In genomic region chr1:172410806-172411205, GRCm38 (mm10) we compare ENCODE assay signal across 8 mouse cellular contexts. TPM values are rescaled to one million over a fixed set of nuclear protein-coding genes. Genes with fewer than 3 reads are reported as not detected.
A peak's percentile ranks its signal among the peaks of the same experiment; 100 is the strongest.
DNase-seq lines count a peak whose midpoint lies in the region; ATAC-seq and TF ChIP-seq lines count a peak whose summit lies in the region.

No protein-coding gene starts in this region.

- H3K9ac ChIP-seq in midbrain, embryonic 16.5 days (ENCODE audit: low read depth, low read length) = no peak overlapping the region
- no peak overlapping the region for H3K9ac ChIP-seq in limb, embryonic 14.5 days (ENCODE audit: low read depth, low read length, severe bottlenecking)

- TF ChIP-seq POLR2A in limb, embryonic 14.5 days (IDR thresholded peaks at IDR 0.05; ENCODE audit: borderline replicate concordance, extremely low read depth, insufficient read depth, insufficient read length) = no peak

- peak; percentile 60 for DNase-seq in midbrain, embryonic 10.5 days (ENCODE audit: low spot score)
- DNase-seq in T-cell, adult 2 months (ENCODE audit: low spot score) = peak; percentile 39
- DNase-seq in embryo, embryonic 10 days (ENCODE audit: low spot score) = peak; percentile 78
- DNase-seq in limb, embryonic 14.5 days (ENCODE audit: low spot score) = peak; percentile 43
- peak; percentile 61 to 72 for DNase-seq in right cerebral cortex, adult 2 months (ENCODE audit: low spot score in 2 of 2)

- H3K4me1 ChIP-seq in midbrain, embryonic 10.5 days = peaks cover 8% of the 10 kb centered on the region
- no peaks in the 10 kb centered on the region for H3K4me1 ChIP-seq in midbrain, embryonic 16.5 days (ENCODE audit: control insufficient read depth, insufficient read depth, low read length)
- no peaks in the 10 kb centered on the region for H3K4me1 ChIP-seq in limb, embryonic 14.5 days (ENCODE audit: control insufficient read depth, insufficient read depth, low read length)

- ATAC-seq in midbrain, embryonic 16.5 days = no peak
- ATAC-seq in hematopoietic stem cell, adult 5-6 weeks (replicated peaks in 1 of 2; ENCODE audit: insufficient read depth in 1 of 2, low FRiP score in 2 of 2, low TSS enrichment in 1 of 2, low read depth in 1 of 2, poor library complexity in 2 of 2, severe bottlenecking in 2 of 2) = peak; percentile 63 to 69; a peak in 3 of 4 replicates
- no peak for ATAC-seq in limb, embryonic 14.5 days (ENCODE audit: low FRiP score, low read depth)
- no peak for ATAC-seq in erythroid progenitor cell, adult 5-6 weeks (replicated peaks; ENCODE audit: low FRiP score, poor library complexity, severe bottlenecking)

- peaks cover 8% of the 10 kb centered on the region for H3K27me3 ChIP-seq in midbrain, embryonic 10.5 days (ENCODE audit: low read depth, poor library complexity, severe bottlenecking)
- H3K27me3 ChIP-seq in midbrain, embryonic 16.5 days (ENCODE audit: control insufficient read depth, insufficient read depth, low read depth, low read length) = no peaks in the 10 kb centered on the region; the same call in 1 of the 2 replicates
- no peaks in the 10 kb centered on the region for H3K27me3 ChIP-seq in limb, embryonic 14.5 days (ENCODE audit: control insufficient read depth, insufficient read depth, low read length)

- H3K4me3 ChIP-seq in midbrain, embryonic 10.5 days = no peak overlapping the region
- no peak overlapping the region for H3K4me3 ChIP-seq in midbrain, embryonic 16.5 days (ENCODE audit: low read depth, low read length)
- no peak overlapping the region for H3K4me3 ChIP-seq in limb, embryonic 14.5 days (replicated peaks; ENCODE audit: low read length)

- 9% methylated on average over 4 of the region's 4 CpGs for WGBS in midbrain, embryonic 10.5 days
- WGBS in midbrain, embryonic 16.5 days = 4% methylated on average over 4 of the region's 4 CpGs
- WGBS in limb, embryonic 14.5 days = 8% methylated on average over 4 of the region's 4 CpGs

- no peak overlapping the region for H3K4me2 ChIP-seq in midbrain, embryonic 16.5 days (ENCODE audit: low read length)
- H3K4me2 ChIP-seq in limb, embryonic 14.5 days (replicated peaks; ENCODE audit: low read depth, low read length, severe bottlenecking) = no peak overlapping the region

- H3K27ac ChIP-seq in midbrain, embryonic 10.5 days (replicated peaks) = no peak overlapping the region
- H3K27ac ChIP-seq in midbrain, embryonic 16.5 days (ENCODE audit: low read length) = no peak overlapping the region
- no peak overlapping the region for H3K27ac ChIP-seq in limb, embryonic 14.5 days (replicated peaks; ENCODE audit: low read depth, low read length)

- no peaks in the 10 kb centered on the region for H3K36me3 ChIP-seq in midbrain, embryonic 10.5 days
- no peaks in the 10 kb centered on the region for H3K36me3 ChIP-seq in midbrain, embryonic 16.5 days (ENCODE audit: control insufficient read depth, insufficient read depth, low read length)
- no peaks in the 10 kb centered on the region for H3K36me3 ChIP-seq in limb, embryonic 14.5 days (ENCODE audit: control insufficient read depth, insufficient read depth, low read length)

- H3K9me3 ChIP-seq in midbrain, embryonic 10.5 days (replicated peaks) = no peaks in the 10 kb centered on the region
- H3K9me3 ChIP-seq in midbrain, embryonic 16.5 days (replicated peaks; ENCODE audit: control insufficient read depth, low read length, poor library complexity, severe bottlenecking) = no peaks in the 10 kb centered on the region
- no peaks in the 10 kb centered on the region for H3K9me3 ChIP-seq in limb, embryonic 14.5 days (ENCODE audit: control insufficient read depth, low read length)

RNA-seq across cellular contexts. Expression of gene Pigm, which starts 34.5 kb away (rescaled TPM):
- 9.3 and 9.9 TPM in 2 replicates for polyA plus RNA-seq in midbrain, embryonic 10.5 days (2016; fragmentation: Nextera tagmentation; extraction: Ambion mirVana)
- 3.4 and 3.5 TPM in 2 replicates for polyA plus RNA-seq in midbrain, embryonic 16.5 days (2015; fragmentation: Nextera tagmentation; extraction: Ambion mirVana)
- total RNA-seq in hematopoietic stem cell, adult 5-6 weeks (2017) = 17.4 and 19.5 TPM in 2 replicates
- polyA plus RNA-seq in limb, embryonic 14.5 days (2012; rRNA removed) = 9.6 and 11.8 TPM in 2 replicates
- 6.7 and 7.6 TPM in 2 replicates for polyA plus RNA-seq in limb, embryonic 14.5 days (2014; fragmentation: Nextera tagmentation; extraction: Ambion mirVana)
- 10.9 and 11.9 TPM in 2 replicates for total RNA-seq in erythroid progenitor cell, adult 5-6 weeks (2015; ENCODE audit: low replicate concordance)
- 8.7 and 13.2 TPM in 2 replicates for total RNA-seq in erythroid progenitor cell, adult 5-6 weeks (2017; ENCODE audit: low replicate concordance)

Comparison
In these comparisons a context has a peak if more than half of its experiments do, and no peak if none do; other contexts are left out.
1. ATAC-seq: peak in hematopoietic stem cell, adult 5-6 weeks (2 of 2); none in midbrain, embryonic 16.5 days (single experiment), limb, embryonic 14.5 days (single experiment) and erythroid progenitor cell, adult 5-6 weeks (single experiment).
2. Peak in every context shown above with its lines, with median percentiles within 50 percentile points of each other: DNase-seq.